ENCODE assay signal across 9 mouse cellular contexts in the genomic region with DNA sequence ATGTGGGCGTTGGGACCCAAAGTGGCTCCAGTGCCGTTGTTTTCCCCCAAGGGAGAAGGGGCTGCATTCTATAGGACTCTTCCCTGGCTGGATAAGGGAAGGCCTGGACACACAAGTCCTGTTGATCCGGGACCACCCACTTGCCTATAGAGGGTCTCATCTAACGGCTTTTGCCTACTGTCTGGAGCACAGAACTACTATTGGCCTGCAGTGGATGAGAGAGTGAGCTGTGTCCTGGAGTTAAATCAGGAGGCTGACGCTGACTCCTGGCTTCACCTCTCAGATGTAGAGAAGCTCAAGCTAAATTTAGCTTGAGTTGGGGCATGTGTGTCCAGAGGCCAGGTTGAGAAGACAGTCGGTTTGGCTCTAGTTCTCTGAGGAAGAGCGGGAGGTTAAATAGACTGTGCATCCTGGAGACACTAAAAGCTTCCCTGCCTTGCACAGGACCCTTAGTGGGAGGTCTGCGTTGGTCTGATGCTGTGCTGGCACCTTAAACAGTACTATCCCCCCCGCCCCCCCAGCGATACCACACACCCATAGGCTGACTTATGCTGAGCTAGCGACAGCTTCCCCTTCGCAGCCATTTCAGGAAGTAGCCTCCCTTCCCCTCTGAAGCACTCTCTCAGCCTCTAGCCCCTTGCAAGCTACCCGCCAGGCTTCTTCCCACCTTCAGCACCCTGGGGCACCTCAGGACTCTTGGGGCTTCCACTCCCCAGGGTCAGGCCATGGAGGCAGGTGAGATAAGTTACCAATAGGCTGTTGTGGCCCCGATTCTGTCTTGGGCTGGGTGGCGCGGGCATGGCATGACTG. TPM values are rescaled to one million over a fixed set of nuclear protein-coding genes. Genes with fewer than 3 reads are reported as not detected.
DNase-seq lines count a peak whose midpoint lies in the region; ATAC-seq and TF ChIP-seq lines count a peak whose summit lies in the region.
"Had no signal": no experiment of that assay in that cellular context is flagged by ENCODE, and none has a peak within 500 bp of the region (broad histone marks: within the 10 kb centered on the region; RNA-seq: fewer than 3 reads in every experiment).

No protein-coding gene starts in this region.

- H3K36me3 ChIP-seq in ES-Bruce4 (ENCODE audit: control insufficient read depth, insufficient read depth, low read length, poor library complexity, severe bottlenecking), result no peaks in the 10 kb centered on the region; the same call in 1 of the 2 replicates
- no peaks in the 10 kb centered on the region; the same call in 1 of the 2 replicates for H3K36me3 ChIP-seq in forebrain, embryonic 11.5 days (ENCODE audit: control insufficient read depth, insufficient read depth, low read length)
- peaks cover 25% of the 10 kb centered on the region for H3K36me3 ChIP-seq in hindbrain, embryonic 15.5 days

- no peak for TF ChIP-seq CTCF in ES-Bruce4 (IDR thresholded peaks at IDR 0.05; ENCODE audit: low read depth, low read length)

- no peaks in the 10 kb centered on the region for H3K27me3 ChIP-seq in ES-Bruce4 (ENCODE audit: control insufficient read depth, insufficient read depth, low read length, poor library complexity, severe bottlenecking)
- no peaks in the 10 kb centered on the region for H3K27me3 ChIP-seq in forebrain, embryonic 11.5 days (ENCODE audit: control insufficient read depth, insufficient read depth, low read length)
- H3K27me3 ChIP-seq in hindbrain, embryonic 15.5 days, result no peaks in the 10 kb centered on the region

- no peaks in the 10 kb centered on the region for H3K9me3 ChIP-seq in ES-Bruce4 (replicated peaks; ENCODE audit: control insufficient read depth, insufficient read depth, low read length, poor library complexity, severe bottlenecking)
- H3K9me3 ChIP-seq in forebrain, embryonic 11.5 days (ENCODE audit: control insufficient read depth, low read length), result no peaks in the 10 kb centered on the region
- no peaks in the 10 kb centered on the region for H3K9me3 ChIP-seq in hindbrain, embryonic 15.5 days

- WGBS in forebrain, embryonic 11.5 days, result 24% methylated on average over 16 of the region's 16 CpGs
- WGBS in hindbrain, embryonic 15.5 days, result 27% methylated on average over 16 of the region's 16 CpGs

- TF ChIP-seq POLR2A in ES-Bruce4 (IDR thresholded peaks at IDR 0.05; ENCODE audit: insufficient read depth, low read length), result no peak

- peak overlapping the region; percentile 37 for H3K27ac ChIP-seq in ES-Bruce4 (ENCODE audit: insufficient read depth, low read length)
- H3K27ac ChIP-seq in forebrain, embryonic 11.5 days (ENCODE audit: low read depth, low read length), result peak overlapping the region; percentile 91; the same call in 1 of the 2 replicates
- H3K27ac ChIP-seq in hindbrain, embryonic 15.5 days (replicated peaks), result peak overlapping the region; percentile 98

- H3K4me2 ChIP-seq in forebrain, embryonic 11.5 days (ENCODE audit: low read depth, low read length, severe bottlenecking), result peak overlapping the region; percentile 69
- H3K4me2 ChIP-seq in hindbrain, embryonic 15.5 days, result peak overlapping the region; percentile 90

- peak overlapping the region; percentile 71 for H3K4me3 ChIP-seq in ES-Bruce4 (ENCODE audit: low read depth, low read length)
- H3K4me3 ChIP-seq in forebrain, embryonic 11.5 days (ENCODE audit: low read depth, low read length), result peak overlapping the region; percentile 90
- peak overlapping the region; percentile 90 for H3K4me3 ChIP-seq in hindbrain, embryonic 15.5 days

- no peaks in the 10 kb centered on the region for H3K4me1 ChIP-seq in ES-Bruce4 (ENCODE audit: control insufficient read depth, insufficient read depth, low read length)
- peaks cover 12% of the 10 kb centered on the region; the same call in 1 of the 2 replicates for H3K4me1 ChIP-seq in forebrain, embryonic 11.5 days (replicated peaks; ENCODE audit: control insufficient read depth, insufficient read depth, low read length)
- H3K4me1 ChIP-seq in hindbrain, embryonic 15.5 days (replicated peaks), result peaks cover 15% of the 10 kb centered on the region

- peak overlapping the region; percentile 90 for H3K9ac ChIP-seq in ES-Bruce4 (ENCODE audit: low read depth, poor library complexity, severe bottlenecking)
- H3K9ac ChIP-seq in forebrain, embryonic 11.5 days (ENCODE audit: low read length), result peak overlapping the region; percentile 94
- peak overlapping the region; percentile 90 for H3K9ac ChIP-seq in hindbrain, embryonic 15.5 days

- no peak for TF ChIP-seq EP300 in ES-Bruce4 (IDR thresholded peaks at IDR 0.05; ENCODE audit: insufficient read depth, low read depth, low read length)

- DNase-seq in 416B (ENCODE audit: low read depth), result peak; percentile 87
- DNase-seq in forebrain, embryonic 11.5 days (ENCODE audit: low spot score), result no peak
- DNase-seq in lung, postnatal 36 days, result peak; percentile 29
- DNase-seq in spleen, postnatal 4 days (ENCODE audit: low spot score in 2 of 2), result peak; percentile 55 to 82
- DNase-seq in adrenal gland, postnatal 36 days, result no peak
- DNase-seq in right cerebral cortex, postnatal 4 days, result no peak

- peak; percentile 42 for ATAC-seq in forebrain, embryonic 11.5 days (replicated peaks; ENCODE audit: low FRiP score)
- ATAC-seq in hindbrain, embryonic 15.5 days (ENCODE audit: low FRiP score, low read depth), result peak; percentile 39; the same call in 1 of the 2 replicates

RNA-seq across cellular contexts. Expression of a gene that starts 1.2 kb away (rescaled TPM):
- polyA plus RNA-seq in ES-Bruce4 (2011; ENCODE audit: insufficient read depth, insufficient read length, low read depth, missing spikeins), result 12.3 and 12.8 TPM in 2 replicates
- polyA plus RNA-seq in forebrain, embryonic 11.5 days (2014; fragmentation: Nextera tagmentation; extraction: Ambion mirVana), result 6.8 and 7.0 TPM in 2 replicates
- 7.7 and 8.8 TPM in 2 replicates for polyA plus RNA-seq in hindbrain, embryonic 15.5 days (2015; fragmentation: Nextera tagmentation; extraction: Ambion mirVana)
- 1 to 10 TPM; 6.2 to 7.3 TPM for total RNA-seq in adrenal gland, postnatal 36 days (2021)

RNA-seq across cellular contexts. Expression of a gene that starts 12.2 kb away (rescaled TPM):
- polyA plus RNA-seq in ES-Bruce4 (2011; ENCODE audit: insufficient read depth, insufficient read length, low read depth, missing spikeins), result 32.4 and 34.6 TPM in 2 replicates
- polyA plus RNA-seq in forebrain, embryonic 11.5 days (2014; fragmentation: Nextera tagmentation; extraction: Ambion mirVana), result 13.7 and 14.6 TPM in 2 replicates
- 21.9 and 25.6 TPM in 2 replicates for polyA plus RNA-seq in hindbrain, embryonic 15.5 days (2015; fragmentation: Nextera tagmentation; extraction: Ambion mirVana)
- total RNA-seq in adrenal gland, postnatal 36 days (2021), result 10 to 100 TPM; 37.4 to 43.2 TPM

RNA-seq across cellular contexts. Expression of a gene that starts 18.2 kb away (rescaled TPM):
- 60.5 and 62.4 TPM in 2 replicates for polyA plus RNA-seq in ES-Bruce4 (2011; ENCODE audit: insufficient read depth, insufficient read length, low read depth, missing spikeins)
- 57.5 and 58.5 TPM in 2 replicates for polyA plus RNA-seq in forebrain, embryonic 11.5 days (2014; fragmentation: Nextera tagmentation; extraction: Ambion mirVana)
- 52.1 and 53.1 TPM in 2 replicates for polyA plus RNA-seq in hindbrain, embryonic 15.5 days (2015; fragmentation: Nextera tagmentation; extraction: Ambion mirVana)
- total RNA-seq in adrenal gland, postnatal 36 days (2021), result 100 to 1,000 TPM; 127 to 142 TPM

RNA-seq across cellular contexts. Expression of a gene that starts 22.8 kb away (rescaled TPM):
- polyA plus RNA-seq in ES-Bruce4 (2011; ENCODE audit: insufficient read depth, insufficient read length, low read depth, missing spikeins), result 3.7 and 4.6 TPM in 2 replicates
- polyA plus RNA-seq in forebrain, embryonic 11.5 days (2014; fragmentation: Nextera tagmentation; extraction: Ambion mirVana), result 6.0 and 6.2 TPM in 2 replicates
- 2.2 and 3.1 TPM in 2 replicates for polyA plus RNA-seq in hindbrain, embryonic 15.5 days (2015; fragmentation: Nextera tagmentation; extraction: Ambion mirVana)
- under 1 TPM; 0.20 to 0.66 TPM for total RNA-seq in adrenal gland, postnatal 36 days (2021)
- total RNA-seq: layer of hippocampus, postnatal 25 days had no signal

RNA-seq across cellular contexts. Expression of a gene that starts 26.8 kb away (rescaled TPM):
- polyA plus RNA-seq in ES-Bruce4 (2011; ENCODE audit: insufficient read depth, insufficient read length, low read depth, missing spikeins), result 59.0 and 66.1 TPM in 2 replicates
- polyA plus RNA-seq in forebrain, embryonic 11.5 days (2014; fragmentation: Nextera tagmentation; extraction: Ambion mirVana), result 12.9 and 14.3 TPM in 2 replicates
- polyA plus RNA-seq in hindbrain, embryonic 15.5 days (2015; fragmentation: Nextera tagmentation; extraction: Ambion mirVana), result 11.1 and 13.1 TPM in 2 replicates
- total RNA-seq in adrenal gland, postnatal 36 days (2021), result 10 to 100 TPM; 62.2 to 66.2 TPM

Comparison
In these comparisons a context has a peak if more than half of its experiments do, and no peak if none do; other contexts are left out.
1. DNase-seq: peak in 416B (single experiment), lung, postnatal 36 days (single experiment) and spleen, postnatal 4 days (2 of 2); none in forebrain, embryonic 11.5 days (single experiment), adrenal gland, postnatal 36 days (0 of 2) and right cerebral cortex, postnatal 4 days (single experiment).
2. H3K27ac ChIP-seq: peak in every context shown above with its lines; median percentile 98 in hindbrain, embryonic 15.5 days; 91 in forebrain, embryonic 11.5 days; 37 in ES-Bruce4.
3. Peak in every context shown above with its lines, with median percentiles within 50 percentile points of each other: H3K4me3 ChIP-seq and H3K9ac ChIP-seq.